Comparison of ENCODE assay signal across 8 mouse cellular contexts in genomic region chr13:23463381-23464223, GRCm38 (mm10). TPM values are rescaled to one million over a fixed set of nuclear protein-coding genes. Genes with fewer than 3 reads are reported as not detected.
DNase-seq lines count a peak whose midpoint lies in the region; ATAC-seq and TF ChIP-seq lines count a peak whose summit lies in the region.

No protein-coding gene starts in this region.

- H3K9ac ChIP-seq in embryonic facial prominence, embryonic 15.5 days, result peak overlapping the region; percentile 33
- H3K9ac ChIP-seq in heart, embryonic 11.5 days (ENCODE audit: low read depth, low read length), result peak overlapping the region; percentile 70
- peak overlapping the region; percentile 50 for H3K9ac ChIP-seq in kidney, embryonic 15.5 days
- H3K9ac ChIP-seq in limb, embryonic 15.5 days, result 0 out of 2 replicates have a peak overlapping the region, but pooled peaks have one; percentile 33
- peak overlapping the region; percentile 56 for H3K9ac ChIP-seq in midbrain, postnatal 0 days (replicated peaks; ENCODE audit: low read length, poor library complexity, severe bottlenecking)
- H3K9ac ChIP-seq in stomach, embryonic 15.5 days, result peak overlapping the region; percentile 30

- WGBS in bone marrow, adult 2 months, result under 1% methylated on average over 21 of the region's 21 CpGs
- WGBS in embryonic facial prominence, embryonic 15.5 days, result under 1% methylated on average over 21 of the region's 21 CpGs
- WGBS in heart, embryonic 11.5 days (ENCODE audit: insufficient replicate concordance), result under 1% methylated on average over 21 of the region's 21 CpGs
- WGBS in kidney, embryonic 15.5 days, result under 1% methylated on average over 21 of the region's 21 CpGs
- under 1% methylated on average over 21 of the region's 21 CpGs for WGBS in limb, embryonic 15.5 days
- WGBS in midbrain, postnatal 0 days, result under 1% methylated on average over 21 of the region's 21 CpGs
- 1% methylated on average over 21 of the region's 21 CpGs for WGBS in stomach, embryonic 15.5 days

- no peak for TF ChIP-seq POLR2A in bone marrow, adult 2 months (IDR thresholded peaks at IDR 0.05; ENCODE audit: borderline replicate concordance, control insufficient read depth, low read depth, low read length)

- H3K4me1 ChIP-seq in bone marrow, adult 2 months (ENCODE audit: control insufficient read depth, insufficient read depth, low read length), result no peaks in the 10 kb centered on the region; the same call in 1 of the 2 replicates
- peaks cover 19% of the 10 kb centered on the region for H3K4me1 ChIP-seq in embryonic facial prominence, embryonic 15.5 days
- H3K4me1 ChIP-seq in heart, embryonic 11.5 days (ENCODE audit: control insufficient read depth, insufficient read depth, low read length), result peaks cover 9% of the 10 kb centered on the region
- H3K4me1 ChIP-seq in kidney, embryonic 15.5 days, result peaks cover 32% of the 10 kb centered on the region
- peaks cover 17% of the 10 kb centered on the region for H3K4me1 ChIP-seq in limb, embryonic 15.5 days
- H3K4me1 ChIP-seq in midbrain, postnatal 0 days (ENCODE audit: insufficient read depth, low read length), result peaks cover 3% of the 10 kb centered on the region; the same call in 1 of the 2 replicates
- peaks cover 14% of the 10 kb centered on the region; the same call in 1 of the 2 replicates for H3K4me1 ChIP-seq in stomach, embryonic 15.5 days

- no peaks in the 10 kb centered on the region for H3K27me3 ChIP-seq in embryonic facial prominence, embryonic 15.5 days
- no peaks in the 10 kb centered on the region for H3K27me3 ChIP-seq in heart, embryonic 11.5 days (ENCODE audit: control insufficient read depth, insufficient read depth, low read length)
- no peaks in the 10 kb centered on the region for H3K27me3 ChIP-seq in kidney, embryonic 15.5 days
- H3K27me3 ChIP-seq in limb, embryonic 15.5 days, result peaks cover 3% of the 10 kb centered on the region; the same call in 1 of the 2 replicates
- no peaks in the 10 kb centered on the region for H3K27me3 ChIP-seq in midbrain, postnatal 0 days (ENCODE audit: insufficient read depth, low read length)
- no peaks in the 10 kb centered on the region for H3K27me3 ChIP-seq in stomach, embryonic 15.5 days (replicated peaks)

- no peaks in the 10 kb centered on the region for H3K9me3 ChIP-seq in embryonic facial prominence, embryonic 15.5 days (replicated peaks)
- no peaks in the 10 kb centered on the region for H3K9me3 ChIP-seq in heart, embryonic 11.5 days (replicated peaks; ENCODE audit: control insufficient read depth, low read length)
- no peaks in the 10 kb centered on the region for H3K9me3 ChIP-seq in kidney, embryonic 15.5 days (replicated peaks)
- H3K9me3 ChIP-seq in limb, embryonic 15.5 days, result no peaks in the 10 kb centered on the region
- H3K9me3 ChIP-seq in midbrain, postnatal 0 days (ENCODE audit: low read length), result no peaks in the 10 kb centered on the region
- H3K9me3 ChIP-seq in stomach, embryonic 15.5 days, result no peaks in the 10 kb centered on the region

- H3K4me2 ChIP-seq in embryonic facial prominence, embryonic 15.5 days (replicated peaks), result peak overlapping the region; percentile 81
- H3K4me2 ChIP-seq in heart, embryonic 11.5 days, result peak overlapping the region; percentile 94
- peak overlapping the region; percentile 95 for H3K4me2 ChIP-seq in kidney, embryonic 15.5 days
- peak overlapping the region; percentile 83 for H3K4me2 ChIP-seq in limb, embryonic 15.5 days
- H3K4me2 ChIP-seq in midbrain, postnatal 0 days (ENCODE audit: low read depth, low read length, poor library complexity, severe bottlenecking), result peak overlapping the region; percentile 81
- H3K4me2 ChIP-seq in stomach, embryonic 15.5 days, result peak overlapping the region; percentile 90

- peak overlapping the region; percentile 74 for H3K4me3 ChIP-seq in bone marrow, adult 2 months (replicated peaks; ENCODE audit: control insufficient read depth, low read depth, low read length)
- peak overlapping the region; percentile 57 for H3K4me3 ChIP-seq in embryonic facial prominence, embryonic 15.5 days (replicated peaks)
- H3K4me3 ChIP-seq in heart, embryonic 11.5 days (ENCODE audit: low read depth, low read length), result peak overlapping the region; percentile 64
- peak overlapping the region; percentile 62 for H3K4me3 ChIP-seq in kidney, embryonic 15.5 days (replicated peaks)
- H3K4me3 ChIP-seq in limb, embryonic 15.5 days, result peak overlapping the region; percentile 53
- peak overlapping the region; percentile 56 for H3K4me3 ChIP-seq in midbrain, postnatal 0 days (ENCODE audit: low read depth, low read length)
- H3K4me3 ChIP-seq in stomach, embryonic 15.5 days (replicated peaks), result peak overlapping the region; percentile 54

- no peak for TF ChIP-seq CTCF in bone marrow, adult 2 months (IDR thresholded peaks at IDR 0.05; ENCODE audit: control insufficient read depth, insufficient read depth, low read length)
- no peak for TF ChIP-seq CTCF in midbrain, postnatal 0 days (IDR thresholded peaks at IDR 0.05)

- DNase-seq in B cell, adult 2 months, result peak; percentile 67 to 71
- peak; percentile 89 for DNase-seq in midbrain, postnatal 0 days (ENCODE audit: low spot score)

- ATAC-seq in embryonic facial prominence, embryonic 15.5 days (ENCODE audit: insufficient number of reproducible peaks, low FRiP score, low TSS enrichment, low read depth), result peak; percentile 58; the same call in 1 of the 2 replicates
- ATAC-seq in heart, embryonic 11.5 days (replicated peaks; ENCODE audit: insufficient number of reproducible peaks, low FRiP score, low TSS enrichment), result 0 out of 2 replicates have a peak, but pooled peaks have one; percentile 46
- ATAC-seq in kidney, embryonic 15.5 days (replicated peaks; ENCODE audit: low FRiP score), result peak; percentile 50; the same call in 1 of the 2 replicates
- peak; percentile 48; the same call in 1 of the 2 replicates for ATAC-seq in limb, embryonic 15.5 days (ENCODE audit: insufficient number of reproducible peaks, low FRiP score, low TSS enrichment, low read depth)
- peak; percentile 68 for ATAC-seq in midbrain, postnatal 0 days (ENCODE audit: low FRiP score)
- ATAC-seq in stomach, embryonic 15.5 days (ENCODE audit: insufficient read depth, low FRiP score, low read depth), result no peak

- no peak overlapping the region for H3K27ac ChIP-seq in bone marrow, adult 2 months (ENCODE audit: control insufficient read depth, insufficient read depth, low read depth, low read length, poor library complexity)
- H3K27ac ChIP-seq in embryonic facial prominence, embryonic 15.5 days (replicated peaks), result no peak overlapping the region
- H3K27ac ChIP-seq in heart, embryonic 11.5 days (ENCODE audit: low read depth, low read length), result no peak overlapping the region
- no peak overlapping the region for H3K27ac ChIP-seq in kidney, embryonic 15.5 days
- no peak overlapping the region for H3K27ac ChIP-seq in limb, embryonic 15.5 days
- no peak overlapping the region for H3K27ac ChIP-seq in midbrain, postnatal 0 days (ENCODE audit: low read depth, low read length)
- no peak overlapping the region for H3K27ac ChIP-seq in stomach, embryonic 15.5 days

- no peaks in the 10 kb centered on the region for H3K36me3 ChIP-seq in embryonic facial prominence, embryonic 15.5 days
- H3K36me3 ChIP-seq in heart, embryonic 11.5 days (ENCODE audit: control insufficient read depth, insufficient read depth, low read length), result no peaks in the 10 kb centered on the region
- H3K36me3 ChIP-seq in kidney, embryonic 15.5 days, result no peaks in the 10 kb centered on the region
- H3K36me3 ChIP-seq in limb, embryonic 15.5 days, result no peaks in the 10 kb centered on the region
- no peaks in the 10 kb centered on the region for H3K36me3 ChIP-seq in midbrain, postnatal 0 days (ENCODE audit: insufficient read depth, low read length)
- H3K36me3 ChIP-seq in stomach, embryonic 15.5 days, result no peaks in the 10 kb centered on the region

RNA-seq across cellular contexts. Expression of gene Btn1a1, which starts 2.1 kb away (rescaled TPM):
- 0.87 and 3.1 TPM in 2 replicates for polyA plus RNA-seq in bone marrow, adult 2 months (2011; ENCODE audit: insufficient read depth, insufficient read length, low replicate concordance, missing spikeins)
- polyA plus RNA-seq in embryonic facial prominence, embryonic 15.5 days (2015; fragmentation: Nextera tagmentation; extraction: Ambion mirVana), result 0.04 TPM in 1 of 2 replicates, not detected in the other
- polyA plus RNA-seq in heart, embryonic 11.5 days (2014; fragmentation: Nextera tagmentation; extraction: Ambion mirVana), result 0.97 and 1.7 TPM in 2 replicates
- 0.08 and 0.12 TPM in 2 replicates for polyA plus RNA-seq in kidney, embryonic 15.5 days (2015; fragmentation: Nextera tagmentation; extraction: Ambion mirVana)
- 0.18 and 0.22 TPM in 2 replicates for polyA plus RNA-seq in limb, embryonic 15.5 days (2015; fragmentation: Nextera tagmentation; extraction: Ambion mirVana)
- 0.05 TPM in 1 of 2 replicates, not detected in the other for total RNA-seq in midbrain, postnatal 0 days (2014; rRNA removed)
- 0.04 and 0.07 TPM in 2 replicates for polyA plus RNA-seq in midbrain, postnatal 0 days (2015; fragmentation: Nextera tagmentation; extraction: Ambion mirVana)
- polyA plus RNA-seq in stomach, embryonic 15.5 days (2015; fragmentation: Nextera tagmentation; extraction: Ambion mirVana), result 0.09 and 0.22 TPM in 2 replicates

RNA-seq across cellular contexts. Expression of gene Btn2a2, which starts 25.1 kb away (rescaled TPM):
- polyA plus RNA-seq in bone marrow, adult 2 months (2011; ENCODE audit: insufficient read depth, insufficient read length, low replicate concordance, missing spikeins), result 0.47 TPM in 1 of 2 replicates, not detected in the other
- 0.55 and 0.65 TPM in 2 replicates for polyA plus RNA-seq in embryonic facial prominence, embryonic 15.5 days (2015; fragmentation: Nextera tagmentation; extraction: Ambion mirVana)
- polyA plus RNA-seq in heart, embryonic 11.5 days (2014; fragmentation: Nextera tagmentation; extraction: Ambion mirVana), result 0.59 and 0.80 TPM in 2 replicates
- polyA plus RNA-seq in kidney, embryonic 15.5 days (2015; fragmentation: Nextera tagmentation; extraction: Ambion mirVana), result 0.55 and 0.71 TPM in 2 replicates
- 0.61 and 0.67 TPM in 2 replicates for polyA plus RNA-seq in limb, embryonic 15.5 days (2015; fragmentation: Nextera tagmentation; extraction: Ambion mirVana)
- total RNA-seq in midbrain, postnatal 0 days (2014; rRNA removed), result 0.16 TPM in 1 of 2 replicates, not detected in the other
- polyA plus RNA-seq in midbrain, postnatal 0 days (2015; fragmentation: Nextera tagmentation; extraction: Ambion mirVana), result not detected in 2 replicates
- polyA plus RNA-seq in stomach, embryonic 15.5 days (2015; fragmentation: Nextera tagmentation; extraction: Ambion mirVana), result 0.08 and 0.15 TPM in 2 replicates

RNA-seq across cellular contexts. Expression of gene Abt1, which starts 39.9 kb away (rescaled TPM):
- 8.5 and 10.4 TPM in 2 replicates for polyA plus RNA-seq in bone marrow, adult 2 months (2011; ENCODE audit: insufficient read depth, insufficient read length, low replicate concordance, missing spikeins)
- 12.2 and 12.7 TPM in 2 replicates for polyA plus RNA-seq in embryonic facial prominence, embryonic 15.5 days (2015; fragmentation: Nextera tagmentation; extraction: Ambion mirVana)
- polyA plus RNA-seq in heart, embryonic 11.5 days (2014; fragmentation: Nextera tagmentation; extraction: Ambion mirVana), result 8.9 and 9.8 TPM in 2 replicates
- 13.5 and 13.7 TPM in 2 replicates for polyA plus RNA-seq in kidney, embryonic 15.5 days (2015; fragmentation: Nextera tagmentation; extraction: Ambion mirVana)
- 11.9 and 13.9 TPM in 2 replicates for polyA plus RNA-seq in limb, embryonic 15.5 days (2015; fragmentation: Nextera tagmentation; extraction: Ambion mirVana)
- 4.9 and 7.3 TPM in 2 replicates for total RNA-seq in midbrain, postnatal 0 days (2014; rRNA removed)
- polyA plus RNA-seq in midbrain, postnatal 0 days (2015; fragmentation: Nextera tagmentation; extraction: Ambion mirVana), result 5.2 and 6.0 TPM in 2 replicates
- 10.7 and 11.9 TPM in 2 replicates for polyA plus RNA-seq in stomach, embryonic 15.5 days (2015; fragmentation: Nextera tagmentation; extraction: Ambion mirVana)
